Mouse (Mus musculus) lung, postnatal 0 days (tissue): Measurements from ENCODE around the gene St6galnac3. TPM values are rescaled to one million over a fixed set of nuclear protein-coding genes. Genes with fewer than 3 reads are reported as not detected.

Experiments
- ATAC-seq: fragments of 200-750 bp; cut with Nextera tagmentation; 2 replicates; pipeline ENCODE4 v1.8.0; 2017; ENCODE audit warnings: moderate library complexity
- DNase-seq: peaks from one replicate; pipeline ENCODE4 v3.0.0-alpha.2; 2016; ENCODE audit warnings: low spot score
- H3K27ac ChIP-seq: fragments of 300-500 bp; sonication (generic); 2 replicates; pipeline ENCODE4 v1.5.1; 2014; ENCODE audit warnings: antibody characterized with exemption, mild to moderate bottlenecking, low read length, mixed read lengths
- H3K27me3 ChIP-seq: fragments of 300-500 bp; sonication (generic); replicated peaks from 2 replicates; pipeline ENCODE4 v1.6.1; 2014; ENCODE audit warnings: low read length, mixed read lengths; ENCODE audit not compliant: insufficient read depth
- H3K36me3 ChIP-seq: fragments of 300-500 bp; sonication (generic); 2 replicates; pipeline ENCODE4 v1.6.1; 2014; ENCODE audit warnings: low read length, mixed read lengths; ENCODE audit not compliant: insufficient read depth
- H3K4me1 ChIP-seq: fragments of 300-500 bp; sonication (generic); 2 replicates; pipeline ENCODE4 v1.6.1; 2014; ENCODE audit warnings: antibody characterized with exemption, low read depth, low read length, mixed read lengths; ENCODE audit not compliant: insufficient read depth
- H3K4me2 ChIP-seq: fragments of 300-500 bp; sonication (generic); replicated peaks from 2 replicates; pipeline ENCODE4 v1.6.1; 2014; ENCODE audit warnings: low read depth, mild to moderate bottlenecking, low read length, moderate library complexity, mixed read lengths
- H3K4me3 ChIP-seq: fragments of 300-500 bp; sonication (generic); 2 replicates; pipeline ENCODE4 v1.5.1; 2014; ENCODE audit warnings: low read depth, low read length
- H3K9ac ChIP-seq: fragments of 300-500 bp; sonication (generic); replicated peaks from 2 replicates; pipeline ENCODE4 v1.6.1; 2014; ENCODE audit warnings: low read depth, mild to moderate bottlenecking
- H3K9me3 ChIP-seq: fragments of 300-500 bp; sonication (generic); 2 replicates; pipeline ENCODE4 v1.6.1; 2016; ENCODE audit warnings: low read length, mixed read lengths
- CTCF ChIP-seq: IDR thresholded peaks from 2 replicates; pipeline ENCODE4 v1.5.1; 2016; ENCODE audit warnings: antibody characterized with exemption, mild to moderate bottlenecking
- EP300 ChIP-seq: IDR thresholded peaks from 2 replicates; pipeline ENCODE4 v1.6.1; 2016; ENCODE audit warnings: antibody characterized with exemption, mild to moderate bottlenecking, control low read depth
- WGBS: fragments of 180-500 bp; shearing (Covaris S2); extraction: QIAGEN DNeasy Blood & Tissue Kit; methylation state at CpG from one replicate; pipeline ENCODE4 v1.1.7; 2014; 5-methylcytosine and 5-hydroxymethylcytosine counted together
- polyA plus RNA-seq: library from polyadenylated mRNA; unstranded; fragments of >200 nt; fragmentation: Nextera tagmentation; extraction: Ambion mirVana; gene quantifications from 2 replicates; pipeline ENCODE4 v1.2.1, GENCODE M21; 2015

St6galnac3 gene
- polyA plus RNA-seq, 1 experiment from 2014 or later, result 12.9 TPM

GRCm38 (mm10) chr3:153489718-153490117 is 235.3 kb downstream of the St6galnac3 start:
- no peak overlapping the region for H3K9ac ChIP-seq
- H3K4me3 ChIP-seq, result no peak overlapping the region
- H3K27me3 ChIP-seq, result no peaks in the 10 kb centered on the region
- 0 out of 2 replicates have a peak, but pooled peaks cover 3% of the 10 kb centered on the region for H3K4me1 ChIP-seq
- H3K27ac ChIP-seq, result no peak overlapping the region
- TF ChIP-seq CTCF, result no peak
- TF ChIP-seq EP300, result no peak; the same call in 1 of the 2 replicates
- WGBS, result 64% methylated on average over 9 of the region's 9 CpGs
- H3K4me2 ChIP-seq, result no peak overlapping the region
- ATAC-seq, result no peak; the same call in 1 of the 2 replicates
- no peaks in the 10 kb centered on the region for H3K36me3 ChIP-seq
- no peaks in the 10 kb centered on the region for H3K9me3 ChIP-seq
- DNase-seq, result peak; percentile 26

- Histone ChIP-seq H3K9ac (no peak overlapping the region), H3K36me3 (no peaks in the 10 kb centered on the region), H3K27ac (no peak overlapping the region), H3K4me2 (no peak overlapping the region), H3K4me3 (no peak overlapping the region), H3K27me3 (no peaks in the 10 kb centered on the region), H3K4me1 (0 out of 2 replicates have a peak, but pooled peaks cover 3% of the 10 kb centered on the region), H3K9me3 (no peaks in the 10 kb centered on the region)
- ATAC-seq, result no peak
- TF ChIP-seq CTCF (no peak), EP300 (no peak)
- DNase-seq, result no peak
- WGBS, result 83% methylated on average over 5 of the region's 5 CpGs
Observed at GRCm38 (mm10) chr3:153488931-153489330, 236.0 kb downstream of the St6galnac3 start.

GRCm38 (mm10) chr3:153485176-153485575 is 239.8 kb downstream of the St6galnac3 start:
- TF ChIP-seq CTCF (no peak), EP300 (no peak)
- DNase-seq (no peak), ATAC-seq (no peak)
- no peak overlapping the region for H3K27ac ChIP-seq
- H3K9me3 ChIP-seq, result no peaks in the 10 kb centered on the region
- no peak overlapping the region for H3K4me2 ChIP-seq
- no peak overlapping the region for H3K4me3 ChIP-seq
- WGBS, result 74% methylated on average over 5 of the region's 5 CpGs
- no peaks in the 10 kb centered on the region for H3K4me1 ChIP-seq
- H3K9ac ChIP-seq, result no peak overlapping the region
- no peaks in the 10 kb centered on the region for H3K36me3 ChIP-seq
- no peaks in the 10 kb centered on the region for H3K27me3 ChIP-seq

GRCm38 (mm10) chr3:153484701-153485100 is 240.3 kb downstream of the St6galnac3 start:
- H3K36me3 ChIP-seq, result no peaks in the 10 kb centered on the region
- no peaks in the 10 kb centered on the region for H3K4me1 ChIP-seq
- TF ChIP-seq EP300, result no peak
- TF ChIP-seq CTCF, result no peak
- DNase-seq (no peak), ATAC-seq (no peak)
- H3K27me3 ChIP-seq, result no peaks in the 10 kb centered on the region
- H3K4me3 ChIP-seq, result no peak overlapping the region
- H3K9me3 ChIP-seq, result no peaks in the 10 kb centered on the region
- 55% methylated on average over 7 of the region's 7 CpGs for WGBS
- no peak overlapping the region for H3K27ac ChIP-seq
- no peak overlapping the region for H3K9ac ChIP-seq
- H3K4me2 ChIP-seq, result no peak overlapping the region

GRCm38 (mm10) chr3:153483691-153484090 is 241.3 kb downstream of the St6galnac3 start:
- Histone ChIP-seq H3K4me2 (no peak overlapping the region), H3K27ac (no peak overlapping the region), H3K9ac (no peak overlapping the region), H3K36me3 (no peaks in the 10 kb centered on the region), H3K9me3 (no peaks in the 10 kb centered on the region), H3K4me1 (no peaks in the 10 kb centered on the region), H3K27me3 (no peaks in the 10 kb centered on the region), H3K4me3 (no peak overlapping the region)
- WGBS, result 82% methylated on average over 4 of the region's 4 CpGs
- ATAC-seq (no peak), DNase-seq (no peak)
- TF ChIP-seq CTCF, result no peak
- TF ChIP-seq EP300, result no peak

GRCm38 (mm10) chr3:153482098-153482497 is 242.9 kb downstream of the St6galnac3 start:
- ATAC-seq, result no peak
- Histone ChIP-seq H3K27me3 (no peaks in the 10 kb centered on the region), H3K4me1 (no peaks in the 10 kb centered on the region), H3K9me3 (no peaks in the 10 kb centered on the region), H3K4me3 (no peak overlapping the region), H3K9ac (no peak overlapping the region), H3K36me3 (no peaks in the 10 kb centered on the region), H3K27ac (no peak overlapping the region), H3K4me2 (no peak overlapping the region)
- no peak for DNase-seq
- 76% methylated on average over 11 of the region's 11 CpGs for WGBS
- TF ChIP-seq EP300, result no peak
- no peak for TF ChIP-seq CTCF

GRCm38 (mm10) chr3:153481012-153481411 is 244.0 kb downstream of the St6galnac3 start:
- Histone ChIP-seq H3K4me3 (no peak overlapping the region), H3K27ac (no peak overlapping the region), H3K4me2 (no peak overlapping the region), H3K9ac (no peak overlapping the region), H3K36me3 (no peaks in the 10 kb centered on the region), H3K9me3 (no peaks in the 10 kb centered on the region), H3K27me3 (no peaks in the 10 kb centered on the region), H3K4me1 (no peaks in the 10 kb centered on the region)
- WGBS, result 88% methylated on average over 6 of the region's 6 CpGs
- no peak for TF ChIP-seq CTCF
- no peak for TF ChIP-seq EP300
- DNase-seq, result no peak
- no peak for ATAC-seq
